Mouse (Mus musculus) MEL (cell line): ENCODE measurements at regions not wholly inside any gene's neighbourhood (a gene's known extent, or its start where the extent isn't known, plus 50 kb on each side); places are given as distances from the start of the nearest gene placed in this dataset.

ENCODE experiments used
- DNase-seq: peaks from one replicate; pipeline ENCODE4 v3.0.0; 2011; ENCODE audit warnings: low read depth, low spot score
- H3K27ac ChIP-seq: 2 replicates; pipeline ENCODE4 v1.5.1; 2012; ENCODE audit warnings: low read depth, mild to moderate bottlenecking, control low read depth, low read length, moderate library complexity; ENCODE audit not compliant: control insufficient read depth
- H3K27me3 ChIP-seq, 2 experiments: fragments of 150-350 bp in 1 of 2; sonication (generic) in 1 of 2; 2 replicates each; pipeline ENCODE4 v1.6.1; 2012; ENCODE audit warnings: low read length in 2 of 2, mild to moderate bottlenecking in 2 of 2, improper control_type of control experiment in 1 of 2, moderate library complexity in 1 of 2; ENCODE audit not compliant: insufficient read depth in 2 of 2, control insufficient read depth in 1 of 2
- H3K36me3 ChIP-seq, 2 experiments: 2 replicates each; pipeline ENCODE4 v1.6.1; 2012 to 2014; ENCODE audit warnings: low read length in 2 of 2, improper control_type of control experiment in 1 of 2, inconsistent platforms in 1 of 2, mild to moderate bottlenecking in 1 of 2; ENCODE audit not compliant: insufficient read depth in 2 of 2, control insufficient read depth in 1 of 2
- H3K4me1 ChIP-seq, 2 experiments: fragments of 150-350 bp in 1 of 2; sonication (generic) in 1 of 2; 2 replicates each; pipeline ENCODE4 v1.6.1; 2012; ENCODE audit warnings: low read length in 2 of 2, improper control_type of control experiment in 1 of 2, mild to moderate bottlenecking in 1 of 2; ENCODE audit not compliant: insufficient read depth in 2 of 2, control insufficient read depth in 1 of 2
- H3K4me3 ChIP-seq, 2 experiments: fragments of 150-350 bp in 1 of 2; sonication (generic) in 1 of 2; 2 replicates each; pipeline ENCODE4 v1.5.1; 2012; ENCODE audit warnings: low read depth in 2 of 2, low read length in 2 of 2, mild to moderate bottlenecking in 2 of 2, moderate library complexity in 2 of 2, control low read depth in 1 of 2, improper control_type of control experiment in 1 of 2; ENCODE audit not compliant: control insufficient read depth in 1 of 2, insufficient read depth in 1 of 2
- H3K79me2 ChIP-seq: 2 replicates; pipeline ENCODE4 v1.6.1; 2012; ENCODE audit warnings: mild to moderate bottlenecking, low read length, moderate library complexity; ENCODE audit not compliant: control insufficient read depth, poor library complexity, insufficient read depth
- H3K9ac ChIP-seq: 2 replicates; pipeline ENCODE4 v1.6.1; 2012; ENCODE audit warnings: low read depth, mild to moderate bottlenecking, control low read depth, low read length, moderate library complexity; ENCODE audit not compliant: control insufficient read depth, poor library complexity, severe bottlenecking
- H3K9me3 ChIP-seq: fragments of 150-350 bp; sonication (generic); replicated peaks from 2 replicates; pipeline ENCODE4 v1.6.1; 2012; ENCODE audit warnings: mild to moderate bottlenecking, low read length, improper control_type of control experiment, moderate library complexity; ENCODE audit not compliant: insufficient read depth
- CHD2 ChIP-seq: IDR thresholded peaks from 2 replicates; pipeline ENCODE4 v1.6.1; 2011; ENCODE audit warnings: low read length, improper control_type of control experiment
- CTCF ChIP-seq, 3 experiments: IDR thresholded peaks in 2 of 3; conservative IDR thresholded peaks in 1 of 3; 2 replicates each; pipeline ENCODE4 v1.5.1; 2011 to 2012; ENCODE audit warnings: low read length in 3 of 3, low read depth in 2 of 3, mild to moderate bottlenecking in 2 of 3, improper control_type of control experiment in 1 of 3, inconsistent platforms in 1 of 3, mixed read lengths in 1 of 3, moderate library complexity in 1 of 3; ENCODE audit not compliant: control insufficient read depth in 1 of 3, insufficient read depth in 1 of 3, poor library complexity in 1 of 3, severe bottlenecking in 1 of 3
- GABPA ChIP-seq: IDR thresholded peaks from 2 replicates; pipeline ENCODE4 v1.6.1; 2012; ENCODE audit warnings: low read depth, mild to moderate bottlenecking, inconsistent platforms, low read length, improper control_type of control experiment, moderate library complexity
- GATA1 ChIP-seq: IDR thresholded peaks from 2 replicates; pipeline ENCODE4 v1.6.1; 2011; ENCODE audit warnings: low read depth, low read length, improper control_type of control experiment
- KAT2A ChIP-seq: conservative IDR thresholded peaks from 2 replicates; pipeline ENCODE4 v1.6.1; 2012; ENCODE audit warnings: low read depth, low read length, improper control_type of control experiment, inconsistent platforms
- MAFK ChIP-seq: IDR thresholded peaks from 2 replicates; pipeline ENCODE4 v1.6.1; 2011; ENCODE audit warnings: low read depth, mild to moderate bottlenecking, low read length, improper control_type of control experiment, borderline replicate concordance
- MAX ChIP-seq: IDR thresholded peaks from 2 replicates; pipeline ENCODE4 v1.6.1; 2011; ENCODE audit warnings: low read length, improper control_type of control experiment
- MAZ ChIP-seq: IDR thresholded peaks from 2 replicates; pipeline ENCODE4 v1.6.1; 2012; ENCODE audit warnings: low read depth, mild to moderate bottlenecking, inconsistent platforms, low read length, improper control_type of control experiment
- MEF2A ChIP-seq: IDR thresholded peaks from 2 replicates; pipeline ENCODE4 v1.6.1; 2014; ENCODE audit warnings: low read depth, mild to moderate bottlenecking, inconsistent platforms, low read length, improper control_type of control experiment; ENCODE audit not compliant: poor library complexity, insufficient replicate concordance, severe bottlenecking; ENCODE audit errors: extremely low read depth
- MXI1 ChIP-seq: IDR thresholded peaks from 2 replicates; pipeline ENCODE4 v1.6.1; 2011; ENCODE audit warnings: mild to moderate bottlenecking, low read depth, low read length, improper control_type of control experiment
- MYB ChIP-seq: IDR thresholded peaks from 2 replicates; pipeline ENCODE4 v1.6.1; 2011; ENCODE audit warnings: mild to moderate bottlenecking, low read depth, low read length, improper control_type of control experiment
- MYC ChIP-seq: IDR thresholded peaks from 2 replicates; pipeline ENCODE4 v1.6.1; 2011; ENCODE audit warnings: low read depth, mild to moderate bottlenecking, low read length, improper control_type of control experiment, moderate library complexity
- NELFE ChIP-seq: IDR thresholded peaks from 2 replicates; pipeline ENCODE4 v1.6.1; 2011; ENCODE audit warnings: low read depth, low read length, improper control_type of control experiment
- NRF1 ChIP-seq: IDR thresholded peaks from 2 replicates; pipeline ENCODE4 v1.6.1; 2014; ENCODE audit warnings: low read depth, mild to moderate bottlenecking, inconsistent platforms, low read length, improper control_type of control experiment, moderate library complexity; ENCODE audit not compliant: poor library complexity, insufficient read depth, severe bottlenecking
- POLR2A ChIP-seq, 2 experiments: IDR thresholded peaks; 2 replicates each; pipeline ENCODE4 v1.6.1; 2011 to 2012; ENCODE audit warnings: low read length in 2 of 2, mild to moderate bottlenecking in 2 of 2, control low read depth in 1 of 2, improper control_type of control experiment in 1 of 2, low read depth in 1 of 2, moderate library complexity in 1 of 2; ENCODE audit not compliant: control insufficient read depth in 1 of 2, insufficient read depth in 1 of 2, poor library complexity in 1 of 2
- POLR2AphosphoS5 ChIP-seq: IDR thresholded peaks from 2 replicates; pipeline ENCODE4 v1.6.1; 2012; ENCODE audit warnings: low read depth, borderline replicate concordance, mild to moderate bottlenecking, inconsistent platforms, low read length, moderate library complexity, mixed read lengths
- RAD21 ChIP-seq: IDR thresholded peaks from 2 replicates; pipeline ENCODE4 v1.6.1; 2011; ENCODE audit warnings: mild to moderate bottlenecking, low read depth, low read length, improper control_type of control experiment
- RCOR1 ChIP-seq: IDR thresholded peaks from 2 replicates; pipeline ENCODE4 v1.6.1; 2012; ENCODE audit warnings: low read depth, mild to moderate bottlenecking, inconsistent platforms, low read length, improper control_type of control experiment
- SIN3A ChIP-seq: IDR thresholded peaks from 2 replicates; pipeline ENCODE4 v1.6.1; 2012; ENCODE audit warnings: low read length, improper control_type of control experiment, inconsistent platforms
- TAL1 ChIP-seq: IDR thresholded peaks from 2 replicates; pipeline ENCODE4 v1.6.1; 2012; ENCODE audit warnings: mild to moderate bottlenecking, inconsistent platforms, low read length, moderate library complexity, mixed read lengths
- TBP ChIP-seq: IDR thresholded peaks from 2 replicates; pipeline ENCODE4 v1.8.0; 2011; ENCODE audit warnings: low read depth, low read length, improper control_type of control experiment
- TCF12 ChIP-seq: IDR thresholded peaks from 2 replicates; pipeline ENCODE4 v1.6.1; 2014; ENCODE audit warnings: low read depth, mild to moderate bottlenecking, inconsistent platforms, low read length, improper control_type of control experiment, moderate library complexity
- UBTF ChIP-seq: IDR thresholded peaks from 2 replicates; pipeline ENCODE4 v1.6.1; 2012; ENCODE audit warnings: low read depth, mild to moderate bottlenecking, inconsistent platforms, low read length, improper control_type of control experiment, moderate library complexity, borderline replicate concordance; ENCODE audit not compliant: insufficient read depth
- ZC3H11A ChIP-seq: IDR thresholded peaks from 2 replicates; pipeline ENCODE4 v1.6.1; 2012; ENCODE audit warnings: low read depth, mild to moderate bottlenecking, inconsistent platforms, low read length, improper control_type of control experiment
- ZNF384 ChIP-seq: IDR thresholded peaks from 2 replicates; pipeline ENCODE4 v1.6.1; 2012; ENCODE audit warnings: low read depth, mild to moderate bottlenecking, inconsistent platforms, low read length, improper control_type of control experiment

- H3K27ac ChIP-seq = no peak overlapping the region
- no peaks in the 10 kb centered on the region for H3K36me3 ChIP-seq
- H3K9ac ChIP-seq = no peak overlapping the region
- no peaks in the 10 kb centered on the region for H3K9me3 ChIP-seq
- no peak for DNase-seq
- no peaks in the 10 kb centered on the region for H3K4me1 ChIP-seq
- TF ChIP-seq MXI1 = no peak
- TF ChIP-seq MAX = no peak
- TF ChIP-seq MYC = no peak
- TF ChIP-seq TAL1 = no peak
- TF ChIP-seq RAD21 = no peak
- TF ChIP-seq GATA1 = no peak
- no peak for TF ChIP-seq SIN3A
- TF ChIP-seq MAFK = no peak
- no peak for TF ChIP-seq NELFE
- no peak for TF ChIP-seq KAT2A
- TF ChIP-seq MEF2A = no peak
- TF ChIP-seq ZNF384 = no peak
- no peak for TF ChIP-seq CTCF (IDR thresholded peaks at IDR 0.05 in 2 of 3, conservative IDR thresholded peaks at IDR 0.05 in 1 of 3; ENCODE audit: control insufficient read depth in 1 of 3, insufficient read depth in 1 of 3, low read depth in 2 of 3, low read length in 3 of 3, poor library complexity in 1 of 3, severe bottlenecking in 1 of 3)
- TF ChIP-seq TBP = no peak
- no peak for TF ChIP-seq GABPA
- no peak overlapping the region for H3K4me3 ChIP-seq
- H3K79me2 ChIP-seq = no peaks in the 10 kb centered on the region
- H3K27me3 ChIP-seq = no peaks in the 10 kb centered on the region
These were observed 86.2 kb upstream of the Csf3r start for GRCm38 (mm10) chr4:125938186-125938585.

GRCm38 (mm10) chr4:125941266-125941665 is 83.1 kb upstream of the Csf3r start:
- no peaks in the 10 kb centered on the region for H3K9me3 ChIP-seq
- TF ChIP-seq NELFE (no peak), ZC3H11A (no peak)
- TF ChIP-seq, all 39 proteins: peak for 0
- Histone ChIP-seq H3K4me3 (no peak overlapping the region), H3K4me1 (no peaks in the 10 kb centered on the region), H3K9ac (no peak overlapping the region), H3K27ac (no peak overlapping the region), H3K79me2 (no peaks in the 10 kb centered on the region), H3K36me3 (no peaks in the 10 kb centered on the region), H3K27me3 (no peaks in the 10 kb centered on the region)
- no peak for DNase-seq

- DNase-seq = no peak
- no peaks in the 10 kb centered on the region for H3K36me3 ChIP-seq
- no peak overlapping the region for H3K9ac ChIP-seq
- no peak overlapping the region for H3K4me3 ChIP-seq
- TF ChIP-seq ZNF384 (no peak), MAZ (no peak), RAD21 (no peak), TCF12 (no peak), MYB (no peak), GATA1 (no peak), CTCF (IDR thresholded peaks at IDR 0.05 in 2 of 3, conservative IDR thresholded peaks at IDR 0.05 in 1 of 3; ENCODE audit: control insufficient read depth in 1 of 3, insufficient read depth in 1 of 3, low read depth in 2 of 3, low read length in 3 of 3, poor library complexity in 1 of 3, severe bottlenecking in 1 of 3) (no peak), NRF1 (no peak), MAFK (no peak), POLR2AphosphoS5 (no peak), RCOR1 (no peak), POLR2A (IDR thresholded peaks at IDR 0.05; ENCODE audit: control insufficient read depth in 1 of 2, insufficient read depth in 1 of 2, low read depth in 1 of 2, low read length in 2 of 2, poor library complexity in 1 of 2) (no peak), NELFE (no peak), ZC3H11A (no peak), CHD2 (no peak), UBTF (no peak)
- H3K27ac ChIP-seq = no peak overlapping the region
- no peaks in the 10 kb centered on the region for H3K79me2 ChIP-seq
- no peaks in the 10 kb centered on the region for H3K27me3 ChIP-seq
- no peaks in the 10 kb centered on the region for H3K4me1 ChIP-seq
- H3K9me3 ChIP-seq = no peaks in the 10 kb centered on the region
These were observed 82.4 kb upstream of the Csf3r start for GRCm38 (mm10) chr4:125941916-125942315.
